Mouse (Mus musculus) mature B cell (primary cell): ENCODE measurements around the gene Gm3183.
"Not testable (repeated sequence)": the region's sequence is repeated elsewhere in the genome, so short reads cannot be mapped to it uniquely, and the experiment has no call there.

Experiments used
- in situ Hi-C: fragments of 300-500 bp; cut with MboI; formaldehyde crosslinking; loops from 2 replicates; pipeline ENCODE4 v1.14.3; 2019

The Gm3183 gene

GRCm38 (mm10) chr5:94865136-94865535 lies at the start of gene Gm3183:
TSS of gene Gm3183 (plus strand) at chr5:94865436.
- in situ Hi-C loops, result not testable (repeated sequence)
